Mouse (Mus musculus) CH12.LX (cell line): ENCODE results near the gene Rwdd3.

Experiments used
- CTCF ChIP-seq, 2 experiments: IDR thresholded peaks in 1 of 2; conservative IDR thresholded peaks in 1 of 2; 2 replicates each; pipeline ENCODE4 v1.5.1; 2011 to 2012; ENCODE audit warnings: low read depth in 2 of 2, low read length in 2 of 2, improper control_type of control experiment in 1 of 2, inconsistent platforms in 1 of 2, mild to moderate bottlenecking in 1 of 2, moderate library complexity in 1 of 2
- IRF4 ChIP-seq: IDR thresholded peaks from 2 replicates; pipeline ENCODE4 v1.6.1; 2014; ENCODE audit warnings: low read depth, mild to moderate bottlenecking, inconsistent platforms, low read length, improper control_type of control experiment
- JUND ChIP-seq: conservative IDR thresholded peaks from 2 replicates; pipeline ENCODE4 v1.6.1; 2011; ENCODE audit warnings: low read depth, low read length, improper control_type of control experiment
- POLR2A ChIP-seq: IDR thresholded peaks from 2 replicates; pipeline ENCODE4 v1.6.1; 2011; ENCODE audit warnings: low read depth, mild to moderate bottlenecking, improper control_type of control experiment, low read length
- POLR2AphosphoS2 ChIP-seq: IDR thresholded peaks from 2 replicates; pipeline ENCODE4 v1.6.1; 2011; ENCODE audit warnings: low read depth, low read length, improper control_type of control experiment
- USF1 ChIP-seq: IDR thresholded peaks from 2 replicates; pipeline ENCODE4 v1.6.1; 2014; ENCODE audit warnings: low read depth, mild to moderate bottlenecking, inconsistent platforms, low read length, improper control_type of control experiment

DNA sequence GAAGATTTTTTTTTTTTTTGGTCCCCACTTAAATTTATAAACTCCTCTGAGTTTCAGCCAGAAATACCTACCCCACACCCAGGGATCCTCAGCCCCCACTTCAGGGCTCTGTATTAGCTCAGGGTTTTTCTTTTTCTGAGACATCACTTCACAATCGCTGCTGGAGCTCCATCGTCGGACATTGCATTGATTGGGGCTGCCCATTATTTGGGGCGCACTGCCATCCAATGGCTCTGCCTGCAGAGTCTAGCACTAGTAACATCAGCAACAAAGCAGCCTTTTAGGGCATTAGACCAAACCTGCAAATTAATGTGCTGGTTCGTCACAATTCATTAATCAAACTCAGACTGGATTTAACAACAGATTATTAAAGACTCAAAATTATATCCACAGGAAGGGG lies 55.4 kb downstream of the Rwdd3 start:
- TF ChIP-seq USF1 (no peak), IRF4 (no peak), POLR2AphosphoS2 (no peak), JUND (no peak), POLR2A (no peak), CTCF (conservative IDR thresholded peaks at IDR 0.05 in 1 of 2, IDR thresholded peaks at IDR 0.05 in 1 of 2; ENCODE audit: low read depth in 2 of 2, low read length in 2 of 2) (no peak)
